ENCODE assay signal across 8 mouse cellular contexts in the genomic region with DNA sequence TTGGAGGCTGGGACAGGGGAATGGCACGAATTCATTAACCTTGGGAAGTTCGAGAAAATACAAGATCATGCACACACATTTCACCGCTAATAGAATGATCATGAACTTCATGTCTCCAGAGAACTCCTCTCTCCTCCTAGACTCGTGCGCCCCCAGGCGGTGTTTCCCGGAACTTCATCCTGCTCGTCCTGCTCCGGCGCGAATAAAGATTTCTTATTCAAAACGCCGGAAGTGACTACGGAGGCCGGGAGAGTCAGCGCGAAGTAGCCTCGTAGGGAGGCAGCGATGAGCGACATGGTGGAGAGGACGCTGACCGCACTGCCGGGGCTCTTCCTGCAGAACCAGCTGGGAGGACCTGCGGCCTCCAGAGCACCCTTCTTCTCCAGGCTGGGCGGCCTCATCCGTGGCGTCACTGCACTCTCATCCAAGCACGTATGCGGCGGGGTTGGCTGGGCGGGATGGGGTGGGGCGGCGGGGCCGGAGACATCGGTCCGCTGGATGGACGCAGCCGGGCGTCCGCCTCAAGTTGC. TPM values are rescaled to one million over a fixed set of nuclear protein-coding genes. Genes with fewer than 3 reads are reported as not detected.
DNase-seq lines count a peak whose midpoint lies in the region; ATAC-seq and TF ChIP-seq lines count a peak whose summit lies in the region.

A gene (plus strand): TSS at position 249 of the 530 bp plus-strand sequence.

- under 1% methylated on average over 40 of the region's 40 CpGs for WGBS in bone marrow, adult 2 months
- WGBS in embryonic facial prominence, embryonic 15.5 days: under 1% methylated on average over 40 of the region's 40 CpGs
- under 1% methylated on average over 40 of the region's 40 CpGs for WGBS in kidney, embryonic 14.5 days
- WGBS in limb, embryonic 15.5 days: under 1% methylated on average over 40 of the region's 40 CpGs

- peak within 1 kb of the TSS; percentile 40; the same call in 1 of the 2 replicates for H3K27ac ChIP-seq in bone marrow, adult 2 months (ENCODE audit: control insufficient read depth, insufficient read depth, low read depth, low read length, poor library complexity)
- peak within 1 kb of the TSS; percentile 78 for H3K27ac ChIP-seq in embryonic facial prominence, embryonic 15.5 days (replicated peaks)
- H3K27ac ChIP-seq in kidney, embryonic 14.5 days (ENCODE audit: low read depth, low read length): peak within 1 kb of the TSS; percentile 57; the same call in 1 of the 2 replicates
- peak within 1 kb of the TSS; percentile 80 for H3K27ac ChIP-seq in limb, embryonic 15.5 days

- peaks cover 5% of the 10 kb centered on the region for H3K36me3 ChIP-seq in embryonic facial prominence, embryonic 15.5 days
- H3K36me3 ChIP-seq in kidney, embryonic 14.5 days (ENCODE audit: control insufficient read depth, insufficient read depth, low read length): peaks cover 17% of the 10 kb centered on the region; the same call in 1 of the 2 replicates
- H3K36me3 ChIP-seq in limb, embryonic 15.5 days: peaks cover 14% of the 10 kb centered on the region

- H3K27me3 ChIP-seq in embryonic facial prominence, embryonic 15.5 days: no peaks in the 10 kb centered on the region
- H3K27me3 ChIP-seq in kidney, embryonic 14.5 days (ENCODE audit: control insufficient read depth, insufficient read depth, low read length): no peaks in the 10 kb centered on the region
- H3K27me3 ChIP-seq in limb, embryonic 15.5 days: no peaks in the 10 kb centered on the region

- H3K9ac ChIP-seq in embryonic facial prominence, embryonic 15.5 days: peak within 1 kb of the TSS; percentile 85
- H3K9ac ChIP-seq in kidney, embryonic 14.5 days (ENCODE audit: low read depth, low read length): peak within 1 kb of the TSS; percentile 84
- peak within 1 kb of the TSS; percentile 92 for H3K9ac ChIP-seq in limb, embryonic 15.5 days

- peak; percentile 81 for ATAC-seq in embryonic facial prominence, embryonic 15.5 days (ENCODE audit: insufficient number of reproducible peaks, low FRiP score, low TSS enrichment, low read depth)
- peak; percentile 86 for ATAC-seq in kidney, embryonic 14.5 days (ENCODE audit: low FRiP score, low TSS enrichment)
- ATAC-seq in limb, embryonic 15.5 days (ENCODE audit: insufficient number of reproducible peaks, low FRiP score, low TSS enrichment, low read depth): peak; percentile 84

- TF ChIP-seq CTCF in bone marrow, adult 2 months (IDR thresholded peaks at IDR 0.05; ENCODE audit: control insufficient read depth, insufficient read depth, low read length): peak; percentile 88

- H3K4me3 ChIP-seq in bone marrow, adult 2 months (replicated peaks; ENCODE audit: control insufficient read depth, low read depth, low read length): peak within 1 kb of the TSS; percentile 95
- peak within 1 kb of the TSS; percentile 94 for H3K4me3 ChIP-seq in embryonic facial prominence, embryonic 15.5 days (replicated peaks)
- H3K4me3 ChIP-seq in kidney, embryonic 14.5 days (ENCODE audit: low read length): peak within 1 kb of the TSS; percentile 84
- peak within 1 kb of the TSS; percentile 89 for H3K4me3 ChIP-seq in limb, embryonic 15.5 days

- peak within 1 kb of the TSS; percentile 63 for H3K4me2 ChIP-seq in embryonic facial prominence, embryonic 15.5 days (replicated peaks)
- peak within 1 kb of the TSS; percentile 67 for H3K4me2 ChIP-seq in kidney, embryonic 14.5 days (replicated peaks; ENCODE audit: low read depth, low read length)
- peak within 1 kb of the TSS; percentile 63 for H3K4me2 ChIP-seq in limb, embryonic 15.5 days

- H3K4me1 ChIP-seq in bone marrow, adult 2 months (ENCODE audit: control insufficient read depth, insufficient read depth, low read length): peaks cover 1% of the 10 kb centered on the region; the same call in 1 of the 2 replicates
- peaks cover 9% of the 10 kb centered on the region for H3K4me1 ChIP-seq in embryonic facial prominence, embryonic 15.5 days
- H3K4me1 ChIP-seq in kidney, embryonic 14.5 days (ENCODE audit: control insufficient read depth, insufficient read depth, low read length): 0 out of 2 replicates have a peak, but pooled peaks cover 7% of the 10 kb centered on the region
- H3K4me1 ChIP-seq in limb, embryonic 15.5 days: peaks cover 10% of the 10 kb centered on the region

- TF ChIP-seq POLR2A in bone marrow, adult 2 months (IDR thresholded peaks at IDR 0.05; ENCODE audit: borderline replicate concordance, control insufficient read depth, low read depth, low read length): peak; percentile 81; the same call in 1 of the 2 replicates

- H3K9me3 ChIP-seq in embryonic facial prominence, embryonic 15.5 days (replicated peaks): no peaks in the 10 kb centered on the region
- no peaks in the 10 kb centered on the region for H3K9me3 ChIP-seq in kidney, embryonic 14.5 days (ENCODE audit: control insufficient read depth, low read length)
- H3K9me3 ChIP-seq in limb, embryonic 15.5 days: no peaks in the 10 kb centered on the region

- DNase-seq in 416B (ENCODE audit: low read depth): peak; percentile 96
- peak; percentile 86 to 93 for DNase-seq in heart, adult 9 months (ENCODE audit: low spot score in 2 of 2)
- DNase-seq in monocyte, adult 2 months (ENCODE audit: low read depth in 1 of 2, low spot score in 2 of 2): peak; percentile 88 to 98
- DNase-seq in spleen, postnatal 36 days (ENCODE audit: low spot score in 2 of 2): peak; percentile 88 to 93

RNA-seq across cellular contexts. Expression of the gene that starts here (rescaled TPM):
- 1.3 and 8.3 TPM in 2 replicates for polyA plus RNA-seq in bone marrow, adult 2 months (2011; ENCODE audit: insufficient read depth, insufficient read length, low replicate concordance, missing spikeins)
- 9.5 and 10.9 TPM in 2 replicates for polyA plus RNA-seq in embryonic facial prominence, embryonic 15.5 days (2015; fragmentation: Nextera tagmentation; extraction: Ambion mirVana)
- 4.5 and 11.1 TPM in 2 replicates for polyA plus RNA-seq in kidney, embryonic 14.5 days (2014; fragmentation: Nextera tagmentation; extraction: Ambion mirVana)
- 9.4 and 9.5 TPM in 2 replicates for polyA plus RNA-seq in limb, embryonic 15.5 days (2015; fragmentation: Nextera tagmentation; extraction: Ambion mirVana)

Comparison
In these comparisons a context has a peak if more than half of its experiments do, and no peak if none do; other contexts are left out.
1. Peak in every context shown above with its lines: DNase-seq, ATAC-seq, H3K4me3 ChIP-seq and H3K27ac ChIP-seq.